Mouse (Mus musculus): ENCODE data around the gene 4930432M17Rik.

4930432M17Rik gene

GRCm38 (mm10) chr3:121707106-121707505, 36.5 kb downstream of the 4930432M17Rik start:
- no peak for DNase-seq (ENCODE audit: low spot score in 2 of 2)

DNA sequence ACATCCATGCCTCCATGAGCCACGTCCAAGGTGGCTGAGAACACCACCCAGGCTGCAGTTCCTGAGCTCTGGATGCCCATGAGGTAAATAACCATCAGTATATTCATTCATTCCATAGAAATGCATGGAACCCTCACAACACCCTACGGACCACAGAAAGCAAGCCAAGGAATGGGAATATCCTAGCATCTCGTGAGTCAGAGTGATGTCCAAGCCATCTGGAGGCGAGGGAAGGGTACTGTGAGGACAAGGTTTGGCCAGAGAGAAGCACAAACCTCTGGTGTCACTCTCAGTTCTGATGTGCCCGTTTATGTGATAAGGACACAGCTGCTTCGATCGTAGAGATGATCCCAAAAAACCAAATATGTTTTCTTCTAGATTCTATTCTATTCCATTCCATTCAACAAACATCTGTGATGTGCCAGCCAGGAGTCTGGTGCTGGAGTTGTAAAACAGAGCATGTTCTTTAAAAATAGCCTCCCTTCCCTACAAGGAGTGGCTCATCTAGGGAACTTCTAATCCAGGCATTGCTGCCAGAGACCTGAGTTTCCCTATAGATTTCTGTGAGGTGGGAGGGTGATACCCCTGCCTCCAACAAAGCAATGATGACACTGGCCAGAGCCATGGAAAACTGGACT, 40.5 kb downstream of the 4930432M17Rik start:
- no peak for DNase-seq (ENCODE audit: low spot score in 2 of 2)

DNA sequence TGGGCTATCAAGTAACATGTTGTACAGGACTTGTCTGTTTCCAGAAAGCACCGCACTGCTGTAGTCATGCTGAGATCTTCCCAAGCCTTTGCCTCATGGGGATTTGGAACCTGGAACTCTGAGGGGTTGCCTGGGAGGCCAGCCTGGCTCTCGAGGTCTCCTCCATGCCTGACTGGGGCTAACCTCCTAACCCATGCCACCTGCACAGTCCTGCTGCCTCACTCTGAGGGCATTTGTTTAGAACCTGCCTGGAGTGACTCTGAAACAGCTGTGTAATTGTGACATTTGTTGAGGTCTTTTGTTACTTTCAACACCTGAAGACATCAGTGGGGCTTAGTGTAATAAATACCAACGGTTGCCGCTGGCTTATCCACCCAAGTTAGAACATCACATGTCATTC, 41.7 kb downstream of the 4930432M17Rik start:
- no peak for DNase-seq (ENCODE audit: low spot score in 2 of 2)

DNA sequence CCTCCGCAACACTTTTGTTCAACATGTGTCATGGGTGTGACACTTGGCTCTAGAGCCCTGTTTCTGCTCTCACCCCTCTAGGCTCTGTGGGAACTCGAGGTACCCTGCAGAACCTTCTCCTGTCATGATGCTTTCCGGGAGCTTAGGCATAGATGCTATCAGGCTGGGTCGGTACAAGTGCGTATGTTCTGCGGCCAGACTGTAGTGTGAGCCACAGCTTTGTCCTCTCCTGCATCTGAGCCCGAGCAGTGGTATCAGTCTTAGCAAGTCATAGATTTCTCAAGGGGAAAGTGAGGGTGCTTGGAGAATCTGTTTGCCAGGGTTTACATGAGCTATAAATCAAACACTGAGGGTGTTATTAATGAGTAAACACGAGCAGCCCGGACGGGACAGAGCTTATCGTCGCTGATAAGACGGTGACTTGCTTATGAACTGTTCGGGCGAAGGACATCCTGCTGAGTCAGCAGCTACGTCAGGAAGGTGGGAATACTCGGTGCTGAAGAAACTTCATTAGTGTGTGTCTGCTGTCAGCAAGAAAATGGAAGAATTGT, 42.7 kb downstream of the 4930432M17Rik start:
- DNase-seq (ENCODE audit: low spot score in 2 of 2) = no peak

DNA sequence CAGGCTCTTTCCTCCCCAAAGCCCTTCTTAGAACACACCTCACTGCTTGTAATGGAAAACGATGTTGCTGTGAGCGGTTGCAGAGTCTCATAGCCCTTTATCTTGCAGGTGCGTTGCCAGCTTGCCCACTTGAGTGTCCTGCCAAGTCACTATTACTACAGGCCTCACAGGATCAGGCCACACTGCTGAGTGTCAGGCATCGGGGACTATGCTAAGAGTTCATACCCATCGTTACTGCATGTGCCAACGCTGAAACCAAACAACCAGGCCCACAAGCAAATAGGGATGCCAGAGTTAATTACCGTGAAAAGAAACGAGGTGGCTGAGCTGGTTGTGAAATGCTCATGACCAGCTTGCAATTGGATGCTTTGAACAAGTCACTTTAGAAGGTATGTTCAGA, 43.3 kb downstream of the 4930432M17Rik start:
- DNase-seq (ENCODE audit: low spot score in 2 of 2) = no peak

GRCm38 (mm10) chr3:121714461-121714860, 43.9 kb downstream of the 4930432M17Rik start:
- no peak for DNase-seq (ENCODE audit: low spot score in 2 of 2)

- DNase-seq (ENCODE audit: low spot score in 2 of 2) = no peak
Observed at GRCm38 (mm10) chr3:121715336-121715735, 44.8 kb downstream of the 4930432M17Rik start.

- no peak for DNase-seq (ENCODE audit: low spot score in 2 of 2)
Observed at GRCm38 (mm10) chr3:121715741-121716459, 45.3 kb downstream of the 4930432M17Rik start.

- no peak for DNase-seq (ENCODE audit: low spot score in 2 of 2)
Observed at GRCm38 (mm10) chr3:121716480-121716879, 45.9 kb downstream of the 4930432M17Rik start.

GRCm38 (mm10) chr3:121718679-121719078, 48.1 kb downstream of the 4930432M17Rik start:
- no peak for DNase-seq (ENCODE audit: low spot score in 2 of 2)

DNA sequence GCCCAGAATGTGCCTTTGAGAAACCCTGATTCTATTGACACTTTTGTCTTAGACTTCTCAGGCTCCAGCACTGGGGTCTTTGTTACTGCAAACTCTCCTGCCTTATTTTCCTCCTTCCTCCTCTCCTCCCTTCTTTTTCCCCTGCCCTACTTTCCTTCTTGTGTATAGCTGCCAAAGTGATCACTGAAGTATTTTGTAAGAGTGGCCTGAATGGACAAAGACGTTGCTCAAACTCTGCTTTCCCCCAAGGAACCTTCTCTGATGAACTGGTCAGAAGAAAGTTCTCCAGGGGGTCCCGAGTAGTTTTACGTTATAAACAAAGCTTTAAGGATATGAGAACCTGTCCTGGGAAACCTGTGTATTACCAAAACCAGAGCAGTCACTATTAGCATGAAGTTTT, 49.1 kb downstream of the 4930432M17Rik start:
- no peak for DNase-seq (ENCODE audit: low spot score in 2 of 2)

DNA sequence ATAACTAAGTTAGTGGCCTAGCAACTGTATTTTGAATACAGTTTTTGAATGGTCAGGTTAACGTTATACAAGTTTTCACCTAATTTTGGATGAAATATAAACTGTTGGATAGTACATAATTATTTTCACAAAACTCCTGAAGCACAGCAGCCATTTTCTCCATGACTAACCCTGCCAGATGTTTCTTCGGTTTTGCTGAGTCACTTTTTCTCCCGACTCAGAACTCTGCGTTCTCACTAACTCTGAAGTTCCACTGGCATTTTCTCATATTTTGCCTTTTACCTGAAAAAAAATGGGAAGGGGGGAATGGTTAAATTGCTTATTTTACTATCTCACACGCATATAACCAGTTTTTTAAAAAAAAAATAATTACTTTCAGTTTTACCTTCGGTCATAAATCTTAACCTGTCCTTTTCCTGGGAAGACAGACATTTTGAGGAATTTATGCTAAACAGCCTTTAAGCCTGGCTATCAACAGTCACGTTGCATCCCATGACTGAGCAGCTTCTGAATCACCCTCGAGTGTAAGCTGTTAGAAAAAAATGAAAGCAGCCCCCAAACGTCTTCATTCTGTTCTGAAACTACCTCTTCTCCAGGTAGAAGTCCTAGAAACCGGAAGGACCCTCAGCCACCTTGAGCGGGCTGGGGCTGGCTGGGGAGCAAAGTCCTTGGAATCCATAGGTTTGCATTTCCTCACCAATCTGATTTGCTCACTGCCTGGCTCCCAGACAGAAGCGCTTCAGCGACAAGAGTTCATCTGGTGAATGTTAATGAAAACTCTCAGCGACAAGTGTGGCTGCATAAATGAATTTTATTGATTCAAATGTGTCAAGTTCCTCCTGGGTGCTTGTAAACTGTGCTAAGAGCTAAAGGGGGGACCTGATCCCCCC, 50.5 kb downstream of the 4930432M17Rik start:
- no peak for DNase-seq (ENCODE audit: low spot score in 2 of 2)

DNA sequence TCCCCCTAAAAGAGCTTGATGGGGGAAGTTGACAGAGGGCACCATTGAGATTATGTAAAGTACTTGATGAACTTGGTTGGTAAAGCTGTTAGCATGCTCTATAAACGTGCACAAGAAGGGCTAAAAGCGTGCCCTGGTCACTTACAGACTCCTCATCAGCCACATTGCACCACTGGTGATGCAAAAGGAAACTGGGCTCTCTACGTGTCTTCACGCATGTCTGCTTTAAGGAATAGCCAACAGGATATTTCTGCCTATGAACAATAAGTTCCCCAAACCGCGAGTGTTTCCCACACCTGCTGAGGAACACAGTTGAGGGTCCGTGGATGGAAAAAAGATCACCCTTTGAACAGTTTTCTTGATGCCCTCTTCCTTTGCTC, 51.1 kb downstream of the 4930432M17Rik start:
- DNase-seq (ENCODE audit: low spot score in 2 of 2) = no peak

GRCm38 (mm10) chr3:121722971-121723844, 52.6 kb downstream of the 4930432M17Rik start, which contains the start of gene F3:
F3 (plus strand) TSS chr3:121723537.
- peak; percentile 76 to 79 for DNase-seq (ENCODE audit: low spot score in 2 of 2)

- no peak for DNase-seq (ENCODE audit: low spot score in 2 of 2)
Observed at GRCm38 (mm10) chr3:121723968-121724524, 53.5 kb downstream of the 4930432M17Rik start.

DNA sequence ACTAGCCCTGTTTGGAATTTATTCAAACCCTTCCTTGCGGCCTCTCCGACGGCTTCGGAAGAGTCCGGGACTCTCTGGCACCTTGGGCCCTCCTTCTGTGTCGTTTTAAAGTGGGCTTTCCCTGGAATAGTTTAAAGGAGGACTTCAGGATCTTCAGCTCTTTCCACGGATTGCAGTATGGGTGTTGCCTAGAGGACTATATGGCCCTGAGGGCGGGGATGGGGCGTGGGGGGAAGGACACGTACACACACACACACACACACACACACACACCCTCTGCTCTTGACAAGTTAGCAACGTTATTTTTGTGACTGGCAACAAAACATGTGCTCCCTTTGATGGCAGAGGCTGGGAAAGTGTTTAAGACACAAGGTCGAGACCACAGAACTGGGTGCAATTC, 54.0 kb downstream of the 4930432M17Rik start:
- DNase-seq (ENCODE audit: low spot score in 2 of 2) = no peak

DNA sequence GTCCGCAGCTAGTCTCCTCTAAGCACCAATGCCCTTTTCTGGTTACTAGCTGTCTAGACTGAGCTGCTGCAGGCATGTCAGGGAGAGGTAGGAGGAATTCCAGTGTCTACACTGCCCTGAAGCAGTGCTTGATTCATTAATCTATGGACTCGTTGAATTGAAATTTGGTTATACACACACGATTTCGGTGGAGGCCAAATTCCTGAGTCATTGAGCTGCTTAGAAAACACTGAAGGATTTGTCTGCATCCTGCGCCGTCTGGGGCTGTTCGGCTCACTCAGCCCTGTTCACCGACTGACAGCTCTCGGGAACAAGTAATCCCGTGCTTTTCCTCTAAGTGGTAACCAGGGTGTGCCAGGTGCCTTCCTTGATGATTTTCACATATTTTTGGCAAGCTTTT, 55.1 kb downstream of the 4930432M17Rik start:
- no peak for DNase-seq (ENCODE audit: low spot score in 2 of 2)

GRCm38 (mm10) chr3:121729678-121730077, 59.1 kb downstream of the 4930432M17Rik start:
- no peak for DNase-seq (ENCODE audit: low spot score in 2 of 2)
